Mouse (Mus musculus): ENCODE measurements around the gene Myh6. TPM values are rescaled to one million over a fixed set of nuclear protein-coding genes. Genes with fewer than 3 reads are reported as not detected.
"Not testable (repeated sequence)": the region's sequence is repeated elsewhere in the genome, so short reads cannot be mapped to it uniquely, and the experiment has no call there.

Myh6 gene
- polyA plus RNA-seq, 1 experiment from 2014 or later, result 1.8 TPM

DNA sequence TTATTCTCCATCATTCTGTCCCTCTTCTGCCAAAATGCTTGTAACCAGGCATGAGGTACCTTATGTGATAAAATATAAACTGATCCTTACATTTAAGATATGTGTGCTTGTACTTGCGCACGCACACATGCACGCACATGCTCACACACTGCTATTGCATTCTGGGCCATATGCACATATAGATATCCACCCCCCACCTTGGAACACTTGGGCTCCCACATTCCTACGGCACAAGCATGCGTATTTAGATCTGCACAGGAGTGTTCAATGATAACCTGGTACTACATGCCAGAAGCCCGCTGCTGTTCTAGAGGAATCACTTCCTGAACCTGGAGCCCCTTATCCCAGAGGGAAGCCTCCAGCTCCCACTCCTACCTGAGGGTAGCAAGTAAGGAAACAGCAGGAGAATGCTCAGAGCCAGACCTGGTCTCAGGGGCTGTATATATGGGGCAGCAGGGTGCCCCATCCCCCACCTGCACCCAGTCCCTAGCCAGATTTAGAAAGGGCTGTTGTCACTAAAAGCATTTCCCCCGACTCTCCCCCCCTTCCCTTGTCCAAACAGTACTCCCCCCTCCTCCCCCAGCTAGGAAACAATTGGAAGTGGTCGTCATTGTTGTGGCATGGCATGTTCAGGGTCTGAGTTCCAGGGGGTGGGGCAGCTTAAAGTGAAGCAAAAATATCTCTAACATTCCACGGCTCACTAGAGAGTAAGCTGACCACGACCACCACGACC lies 27.6 kb upstream of the Myh6 start, which contains the start of gene Myh7:
Gene Myh7 (minus strand): TSS at position 491 of the 733 bp plus-strand sequence.
- no peak within 1 kb of the TSS for H3K4me3 ChIP-seq (replicated peaks)
- H3K4me1 ChIP-seq (replicated peaks), result peaks cover 18% of the 10 kb centered on the region
- H3K9ac ChIP-seq (replicated peaks), result no peak within 1 kb of the TSS
- ATAC-seq (ENCODE audit: insufficient number of reproducible peaks, insufficient read depth, low FRiP score, low TSS enrichment, low read depth), result no peak
- H3K27ac ChIP-seq, result peak within 1 kb of the TSS; percentile 50; the same call in 1 of the 2 replicates
- H3K27me3 ChIP-seq, result no peaks in the 10 kb centered on the region
- H3K9me3 ChIP-seq, result no peaks in the 10 kb centered on the region
- no peak within 1 kb of the TSS for H3K4me2 ChIP-seq
- WGBS, result 66% methylated on average over 11 of the region's 11 CpGs
- H3K36me3 ChIP-seq, result no peaks in the 10 kb centered on the region

DNA sequence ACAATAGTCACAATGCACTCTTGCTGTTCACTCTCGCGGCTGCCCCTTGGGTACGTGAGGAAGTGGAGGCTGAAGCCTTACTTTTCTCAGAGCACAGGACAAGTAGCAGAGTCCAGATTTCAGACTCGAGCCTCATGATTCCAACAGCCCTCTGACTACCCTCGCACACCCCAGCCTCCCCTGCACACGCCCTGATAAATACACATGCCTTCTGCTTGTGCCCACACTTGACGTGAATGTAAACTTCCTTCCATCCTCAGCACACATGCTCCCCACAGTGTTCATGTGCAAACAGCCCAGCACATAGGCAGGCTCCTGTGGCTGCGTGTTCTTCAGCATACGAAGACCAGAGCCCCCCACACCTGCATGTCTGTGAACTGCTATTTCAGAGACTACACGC lies 26.9 kb upstream of the Myh6 start:
- WGBS, result 83% methylated on average over 10 of the region's 10 CpGs
- no peak overlapping the region for H3K4me3 ChIP-seq (replicated peaks)
- no peaks in the 10 kb centered on the region for H3K27me3 ChIP-seq
- H3K36me3 ChIP-seq, result no peaks in the 10 kb centered on the region
- peaks cover 18% of the 10 kb centered on the region for H3K4me1 ChIP-seq (replicated peaks)
- H3K4me2 ChIP-seq, result no peak overlapping the region
- no peak overlapping the region for H3K27ac ChIP-seq
- H3K9me3 ChIP-seq, result no peaks in the 10 kb centered on the region
- no peak for ATAC-seq (ENCODE audit: insufficient number of reproducible peaks, insufficient read depth, low FRiP score, low TSS enrichment, low read depth)
- no peak overlapping the region for H3K9ac ChIP-seq (replicated peaks)

DNA sequence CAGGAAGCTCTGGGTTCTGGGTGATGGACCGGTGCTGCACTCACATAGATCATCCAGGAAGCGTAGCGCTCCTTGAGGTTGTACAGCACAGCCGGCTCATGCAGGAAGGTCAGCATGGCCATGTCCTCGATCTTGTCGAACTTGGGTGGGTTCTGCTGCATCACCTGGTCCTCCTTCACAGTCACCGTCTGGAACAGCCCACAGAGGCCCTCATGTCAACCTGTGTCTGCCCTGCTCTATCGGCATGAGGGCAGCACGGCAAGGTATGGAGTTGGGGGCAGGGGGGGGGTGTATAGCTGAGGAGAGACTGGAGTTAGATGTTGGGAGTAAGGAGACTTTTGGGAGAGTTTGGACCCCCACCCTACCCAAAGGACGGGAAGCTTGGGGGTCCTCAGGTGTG lies 25.5 kb upstream of the Myh6 start:
- H3K4me3 ChIP-seq (replicated peaks), result no peak overlapping the region
- H3K27me3 ChIP-seq, result no peaks in the 10 kb centered on the region
- no peak overlapping the region for H3K27ac ChIP-seq
- no peaks in the 10 kb centered on the region for H3K9me3 ChIP-seq
- H3K36me3 ChIP-seq, result no peaks in the 10 kb centered on the region
- H3K9ac ChIP-seq (replicated peaks), result no peak overlapping the region
- H3K4me1 ChIP-seq (replicated peaks), result peaks cover 18% of the 10 kb centered on the region
- H3K4me2 ChIP-seq, result no peak overlapping the region
- WGBS, result 87% methylated on average over 10 of the region's 10 CpGs
- no peak for ATAC-seq (ENCODE audit: insufficient number of reproducible peaks, insufficient read depth, low FRiP score, low TSS enrichment, low read depth)

DNA sequence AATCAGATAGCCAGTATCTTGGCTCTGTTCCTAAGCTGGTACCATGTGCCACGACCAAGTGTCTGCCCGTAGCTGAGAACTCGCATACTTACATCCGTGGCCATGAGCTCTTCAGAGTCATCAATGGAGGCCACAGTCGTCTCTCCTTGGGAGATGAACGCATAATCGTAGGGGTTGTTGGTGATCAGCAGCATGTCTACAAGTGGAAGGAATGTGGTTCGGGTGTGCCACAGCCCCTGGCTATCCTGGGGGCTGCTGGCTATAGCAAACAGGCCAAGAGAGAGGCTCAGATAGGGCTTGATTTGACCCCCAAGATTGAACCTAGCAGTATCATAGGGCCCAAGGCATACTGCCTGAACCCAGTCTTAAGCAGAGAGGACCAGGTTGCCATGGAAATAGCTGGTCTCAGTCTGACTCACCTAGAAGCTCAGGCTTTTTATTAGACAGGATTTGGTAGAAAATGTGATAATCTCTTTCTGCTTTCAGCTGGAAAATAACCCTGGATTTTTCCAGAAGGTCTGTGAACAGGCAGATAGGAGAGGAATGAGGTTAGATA lies 23.2 kb upstream of the Myh6 start:
- Histone ChIP-seq H3K27me3 (no peaks in the 10 kb centered on the region), H3K27ac (no peak overlapping the region), H3K4me2 (no peak overlapping the region), H3K9ac (replicated peaks) (no peak overlapping the region), H3K4me3 (replicated peaks) (no peak overlapping the region), H3K9me3 (no peaks in the 10 kb centered on the region), H3K4me1 (replicated peaks) (peaks cover 9% of the 10 kb centered on the region; the same call in 1 of the 2 replicates), H3K36me3 (no peaks in the 10 kb centered on the region)
- ATAC-seq (ENCODE audit: insufficient number of reproducible peaks, insufficient read depth, low FRiP score, low TSS enrichment, low read depth), result no peak
- 91% methylated on average over 8 of the region's 8 CpGs for WGBS

DNA sequence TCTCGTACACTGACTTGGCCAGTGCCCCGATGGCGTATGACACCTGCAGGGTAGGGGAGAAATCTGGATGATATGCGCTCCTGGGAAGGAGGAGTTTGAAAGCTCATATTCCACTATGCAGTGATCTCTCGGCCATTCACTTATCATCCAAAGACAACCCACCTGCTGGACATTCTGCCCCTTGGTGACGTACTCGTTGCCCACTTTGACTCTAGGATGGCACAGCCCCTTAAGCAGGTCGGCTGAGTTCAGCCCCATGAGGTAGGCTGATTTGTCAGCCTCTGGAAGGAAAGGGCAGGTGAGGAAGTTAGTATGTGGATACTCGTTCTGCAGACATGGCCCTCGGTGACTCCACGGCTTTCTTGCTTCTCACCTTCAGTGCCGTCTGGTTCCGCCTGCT lies 22.2 kb upstream of the Myh6 start:
- 87% methylated on average over 13 of the region's 13 CpGs for WGBS
- H3K4me1 ChIP-seq (replicated peaks), result no peaks in the 10 kb centered on the region

DNA sequence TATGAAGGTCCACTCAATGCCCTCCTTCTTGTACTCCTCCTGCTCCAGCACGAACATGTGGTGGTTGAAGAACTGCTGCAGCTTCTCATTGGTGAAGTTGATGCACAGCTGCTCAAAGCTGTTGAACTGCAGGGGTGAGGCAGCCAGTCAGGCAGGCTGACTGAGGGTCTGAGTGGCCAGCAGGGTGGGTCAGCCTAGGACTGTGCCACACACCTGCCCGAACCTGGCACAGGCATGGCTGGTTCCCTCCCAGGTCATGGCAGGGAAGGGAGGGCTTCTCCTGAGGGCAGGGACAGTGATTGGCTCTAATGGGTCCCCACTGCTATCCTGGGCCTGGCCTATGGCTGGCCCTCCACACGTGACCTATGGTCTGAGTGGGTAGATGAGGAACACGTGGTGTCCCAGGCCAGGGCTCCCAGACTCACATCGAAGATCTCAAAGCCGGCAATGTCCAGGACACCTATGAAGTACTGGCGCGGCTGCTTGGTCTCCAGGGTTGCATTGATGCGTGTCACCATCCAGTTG lies 21.7 kb upstream of the Myh6 start:
- H3K4me2 ChIP-seq; H3K4me3 ChIP-seq (replicated peaks); H3K4me1 ChIP-seq (replicated peaks); ATAC-seq (ENCODE audit: insufficient number of reproducible peaks, insufficient read depth, low FRiP score, low TSS enrichment, low read depth); H3K27me3 ChIP-seq; H3K36me3 ChIP-seq; H3K27ac ChIP-seq; H3K9ac ChIP-seq (replicated peaks); H3K9me3 ChIP-seq: not testable (repeated sequence)
- 84% methylated on average over 9 of the region's 9 CpGs for WGBS

More for the DNA sequence above, 22.2 kb upstream of the Myh6 start:
- no peak overlapping the region for H3K4me2 ChIP-seq
- no peaks in the 10 kb centered on the region for H3K36me3 ChIP-seq
- no peaks in the 10 kb centered on the region for H3K27me3 ChIP-seq
- no peak overlapping the region for H3K4me3 ChIP-seq (replicated peaks)
- H3K27ac ChIP-seq, result no peak overlapping the region
- no peak for ATAC-seq (ENCODE audit: insufficient number of reproducible peaks, insufficient read depth, low FRiP score, low TSS enrichment, low read depth)
- no peak overlapping the region for H3K9ac ChIP-seq (replicated peaks)
- no peaks in the 10 kb centered on the region for H3K9me3 ChIP-seq

DNA sequence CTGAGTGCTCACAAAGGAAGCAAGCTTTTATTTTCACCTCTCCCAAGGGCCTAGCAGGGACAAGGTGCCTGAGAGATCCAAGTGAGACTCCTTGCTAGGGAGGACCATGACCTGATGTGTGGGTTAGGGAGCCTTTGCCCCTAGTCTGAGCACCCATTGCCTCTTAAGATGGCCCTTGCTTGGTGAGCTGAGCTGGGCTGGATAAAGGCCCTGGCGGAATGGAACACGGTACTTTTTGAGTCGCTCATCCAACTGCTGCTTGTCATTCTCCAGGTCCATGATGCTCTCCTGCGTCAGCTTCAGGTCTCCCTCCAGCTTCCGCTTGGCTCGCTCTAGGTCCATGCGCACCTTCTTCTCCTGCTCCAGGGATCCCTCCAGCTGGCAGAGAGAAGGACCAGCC lies 15.2 kb upstream of the Myh6 start:
- H3K27me3 ChIP-seq, result no peaks in the 10 kb centered on the region; the same call in 1 of the 2 replicates
- H3K4me3 ChIP-seq (replicated peaks), result no peak overlapping the region
- ATAC-seq (ENCODE audit: insufficient number of reproducible peaks, insufficient read depth, low FRiP score, low TSS enrichment, low read depth), result no peak
- H3K9ac ChIP-seq (replicated peaks), result no peak overlapping the region
- H3K9me3 ChIP-seq, result no peaks in the 10 kb centered on the region
- no peak overlapping the region for H3K4me2 ChIP-seq
- no peak overlapping the region for H3K27ac ChIP-seq
- H3K36me3 ChIP-seq, result no peaks in the 10 kb centered on the region
- no peaks in the 10 kb centered on the region for H3K4me1 ChIP-seq (replicated peaks)
- WGBS, result 93% methylated on average over 7 of the region's 7 CpGs

DNA sequence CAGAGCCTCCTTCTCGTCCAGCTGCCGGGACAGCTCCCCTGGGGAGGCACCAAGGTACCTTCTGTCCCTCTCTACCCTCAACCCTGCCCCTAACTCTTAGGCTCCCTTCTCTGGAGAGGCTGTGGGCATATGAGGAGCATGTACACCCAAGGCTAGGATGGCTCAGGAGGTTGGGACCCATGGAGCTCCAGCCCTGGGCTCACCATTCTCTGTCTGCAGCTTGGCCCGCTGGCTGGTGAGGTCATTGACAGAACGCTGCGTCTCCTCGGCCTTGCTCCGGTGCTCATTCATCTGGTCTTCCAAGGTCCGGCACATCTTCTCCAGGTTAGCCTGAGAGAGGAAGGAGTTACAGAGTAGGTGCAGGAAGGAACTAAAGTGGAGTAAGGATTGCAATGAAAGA lies 11.9 kb upstream of the Myh6 start:
- no peaks in the 10 kb centered on the region for H3K9me3 ChIP-seq
- no peaks in the 10 kb centered on the region for H3K36me3 ChIP-seq
- H3K4me3 ChIP-seq (replicated peaks), result no peak overlapping the region
- H3K27ac ChIP-seq, result no peak overlapping the region
- H3K9ac ChIP-seq (replicated peaks), result no peak overlapping the region
- peaks cover 10% of the 10 kb centered on the region; the same call in 1 of the 2 replicates for H3K27me3 ChIP-seq
- H3K4me2 ChIP-seq, result no peak overlapping the region
- H3K4me1 ChIP-seq (replicated peaks), result no peaks in the 10 kb centered on the region
- WGBS, result 85% methylated on average over 8 of the region's 8 CpGs
- ATAC-seq (ENCODE audit: insufficient number of reproducible peaks, insufficient read depth, low FRiP score, low TSS enrichment, low read depth), result no peak

DNA sequence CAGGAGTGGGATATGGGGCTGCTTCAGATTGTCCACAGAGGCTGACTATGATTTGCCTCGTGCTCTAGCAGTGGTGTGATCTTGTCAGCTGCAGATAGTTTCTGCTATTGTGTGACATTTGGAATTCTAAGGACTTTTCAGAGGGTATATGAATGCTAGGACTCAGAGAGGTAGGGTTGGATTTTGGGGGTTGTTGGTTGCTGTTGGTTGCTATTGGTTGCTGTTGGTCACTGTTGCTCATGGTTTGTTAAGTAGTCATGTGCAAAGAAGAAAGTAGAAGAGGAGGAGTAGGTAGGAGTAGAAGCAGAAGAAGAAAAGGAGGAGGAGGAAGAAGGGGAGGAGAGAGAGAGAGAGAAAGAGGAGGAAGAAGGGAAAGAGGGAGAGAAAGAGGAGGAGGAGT lies 9.9 kb upstream of the Myh6 start, which contains the start of gene Gm17428:
Gene Gm17428 (plus strand): TSS at position 301 of the 400 bp plus-strand sequence.
- H3K4me1 ChIP-seq (replicated peaks), result no peaks in the 10 kb centered on the region
- WGBS, result 74% methylated on average over 1 of the region's 1 CpGs
- H3K36me3 ChIP-seq, result no peaks in the 10 kb centered on the region
- H3K27me3 ChIP-seq, result peaks cover 10% of the 10 kb centered on the region; the same call in 1 of the 2 replicates
- no peak within 1 kb of the TSS for H3K9ac ChIP-seq (replicated peaks)
- no peak within 1 kb of the TSS for H3K4me2 ChIP-seq
- H3K4me3 ChIP-seq (replicated peaks), result no peak within 1 kb of the TSS
- no peak within 1 kb of the TSS for H3K27ac ChIP-seq
- ATAC-seq (ENCODE audit: insufficient number of reproducible peaks, insufficient read depth, low FRiP score, low TSS enrichment, low read depth), result no peak
- no peaks in the 10 kb centered on the region for H3K9me3 ChIP-seq

DNA sequence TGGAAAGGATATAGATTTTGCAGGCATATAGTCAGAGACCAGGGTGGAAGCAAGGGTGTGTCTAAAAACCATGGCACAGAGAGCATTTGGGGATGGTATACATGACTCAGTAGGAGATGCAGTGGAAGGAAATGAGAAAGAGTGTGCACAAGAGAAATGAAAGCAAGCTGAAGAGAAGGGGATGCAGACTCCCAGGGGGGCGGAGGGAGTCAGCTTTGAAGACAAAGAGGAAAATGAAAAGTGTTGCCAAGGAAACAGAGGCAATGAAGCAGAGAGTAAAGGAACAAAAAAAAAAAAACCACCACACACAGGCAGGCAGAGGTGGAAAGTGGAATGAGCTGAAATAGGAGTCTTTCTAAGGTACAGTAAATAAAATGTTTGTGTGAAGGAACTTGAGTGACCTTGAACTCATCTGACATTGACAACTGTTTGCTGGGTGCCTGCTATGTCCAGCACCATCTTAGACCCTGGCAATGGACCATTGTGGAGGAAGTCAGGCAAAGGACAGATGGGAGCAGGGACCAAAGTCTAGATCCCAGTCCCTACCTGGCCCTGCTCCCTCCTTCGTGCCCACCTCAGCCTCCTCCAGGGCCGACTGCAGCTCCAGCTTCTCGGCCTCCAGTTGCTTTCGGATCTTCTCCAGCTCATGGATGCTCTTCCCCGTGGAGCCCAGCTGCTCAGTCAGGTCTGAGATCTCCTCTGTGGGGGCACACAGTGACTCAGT lies 7.5 kb upstream of the Myh6 start:
- Histone ChIP-seq H3K4me2 (no peak overlapping the region), H3K9ac (replicated peaks) (no peak overlapping the region), H3K4me3 (replicated peaks) (no peak overlapping the region), H3K9me3 (no peaks in the 10 kb centered on the region), H3K27me3 (peaks cover 14% of the 10 kb centered on the region), H3K4me1 (replicated peaks) (no peaks in the 10 kb centered on the region), H3K36me3 (no peaks in the 10 kb centered on the region), H3K27ac (no peak overlapping the region)
- 80% methylated on average over 6 of the region's 6 CpGs for WGBS
- ATAC-seq (ENCODE audit: insufficient number of reproducible peaks, insufficient read depth, low FRiP score, low TSS enrichment, low read depth), result no peak

DNA sequence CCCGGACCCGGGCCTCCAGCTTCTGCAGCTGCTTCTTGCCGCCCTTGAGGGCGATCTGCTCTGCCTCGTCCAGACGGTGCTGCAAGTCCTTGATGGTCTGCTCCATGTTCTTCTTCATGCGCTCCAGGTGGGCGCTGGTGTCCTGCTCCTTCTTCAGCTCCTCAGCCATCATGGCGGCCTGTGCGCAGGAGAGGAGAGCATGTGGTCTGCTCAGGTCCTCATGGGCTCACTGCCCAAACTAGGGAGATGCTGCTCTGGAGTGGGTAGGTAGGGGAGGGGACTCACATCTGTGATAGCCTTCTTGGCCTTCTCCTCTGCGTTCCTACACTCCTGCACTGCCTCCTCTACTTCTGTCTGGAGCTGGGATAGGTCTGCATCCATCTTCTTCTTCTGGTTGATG lies 6.1 kb upstream of the Myh6 start:
- not testable (repeated sequence) for H3K4me2 ChIP-seq; H3K9me3 ChIP-seq; H3K27ac ChIP-seq; ATAC-seq (ENCODE audit: insufficient number of reproducible peaks, insufficient read depth, low FRiP score, low TSS enrichment, low read depth); H3K4me1 ChIP-seq (replicated peaks); H3K4me3 ChIP-seq (replicated peaks); H3K36me3 ChIP-seq; H3K9ac ChIP-seq (replicated peaks)
- WGBS, result 89% methylated on average over 11 of the region's 11 CpGs
- H3K27me3 ChIP-seq, result peaks cover 14% of the 10 kb centered on the region

All from limb, embryonic 12.5 days (tissue).